Mouse (Mus musculus): Measurements from ENCODE around the gene H2al1n.
"Not testable (repeated sequence)": the region's sequence is repeated elsewhere in the genome, so short reads cannot be mapped to it uniquely, and the experiment has no call there.

The H2al1n gene

GRCm38 (mm10) chrX:14210848-14211247 is at the start of gene H2al1n:
TSS of gene H2al1n (plus strand) at chrX:14211148.
- DNase-seq (ENCODE audit: low read depth): not testable (repeated sequence)

GRCm38 (mm10) chrX:14199284-14199683 is 11.7 kb upstream of the H2al1n start:
- no peak for DNase-seq (ENCODE audit: low read depth)

GRCm38 (mm10) chrX:14206112-14206875 is 4.7 kb upstream of the H2al1n start:
- DNase-seq (ENCODE audit: low read depth): no peak

- DNase-seq (ENCODE audit: low read depth): no peak
Observed at GRCm38 (mm10) chrX:14229218-14229617, 18.3 kb downstream of the H2al1n start.

- no peak for DNase-seq (ENCODE audit: low read depth)
Observed at GRCm38 (mm10) chrX:14259597-14260239, 48.8 kb downstream of the H2al1n start.

Measured in c-Kit-positive CD71-positive TER-119-negative erythroid progenitor cells, embryonic 14.5 days (primary cell).